Mouse (Mus musculus) intestine, embryonic 16.5 days (tissue): Measurements from ENCODE around the gene Enpp7. TPM values are rescaled to one million over a fixed set of nuclear protein-coding genes. Genes with fewer than 3 reads are reported as not detected.
A peak's percentile ranks its signal among the peaks of the same experiment; 100 is the strongest.

Experiments used
- ATAC-seq: fragments of 200-750 bp; cut with Nextera tagmentation; 2 replicates; pipeline ENCODE4 v1.8.0; 2017; ENCODE audit warnings: moderate TSS enrichment, moderate library complexity
- H3K27ac ChIP-seq: fragments of 300-500 bp; sonication (generic); 2 replicates; pipeline ENCODE4 v1.5.1; 2014; ENCODE audit warnings: mild to moderate bottlenecking, low read length
- H3K27me3 ChIP-seq: fragments of 300-500 bp; sonication (generic); replicated peaks from 2 replicates; pipeline ENCODE4 v1.6.1; 2014; ENCODE audit warnings: low read length, control low read depth, mixed read lengths; ENCODE audit not compliant: control insufficient read depth, insufficient read depth
- H3K36me3 ChIP-seq: fragments of 300-500 bp; sonication (generic); 2 replicates; pipeline ENCODE4 v1.6.1; 2014; ENCODE audit warnings: low read length, control low read depth; ENCODE audit not compliant: control insufficient read depth, insufficient read depth
- H3K4me1 ChIP-seq: fragments of 300-500 bp; sonication (generic); 2 replicates; pipeline ENCODE4 v1.6.1; 2014; ENCODE audit warnings: low read length, control low read depth, mixed read lengths; ENCODE audit not compliant: control insufficient read depth, insufficient read depth
- H3K4me2 ChIP-seq: fragments of 300-500 bp; sonication (generic); 2 replicates; pipeline ENCODE4 v1.6.1; 2014; ENCODE audit warnings: low read depth, low read length, control low read depth
- H3K4me3 ChIP-seq: fragments of 300-500 bp; sonication (generic); 2 replicates; pipeline ENCODE4 v1.5.1; 2014; ENCODE audit warnings: mild to moderate bottlenecking, low read length
- H3K9ac ChIP-seq: fragments of 300-500 bp; sonication (generic); 2 replicates; pipeline ENCODE4 v1.6.1; 2014; ENCODE audit warnings: low read depth, low read length
- H3K9me3 ChIP-seq: fragments of 300-500 bp; sonication (generic); 2 replicates; pipeline ENCODE4 v1.6.1; 2016; ENCODE audit warnings: low read length, control low read depth; ENCODE audit not compliant: control insufficient read depth
- WGBS: fragments of 180-500 bp; shearing (Covaris S2); extraction: QIAGEN DNeasy Blood & Tissue Kit; methylation state at CpG from one replicate; pipeline ENCODE4 v1.1.7; 2014; 5-methylcytosine and 5-hydroxymethylcytosine counted together
- polyA plus RNA-seq: library from polyadenylated mRNA; unstranded; fragments of >200 nt; fragmentation: Nextera tagmentation; extraction: Ambion mirVana; gene quantifications from 2 replicates; pipeline ENCODE4 v1.2.1, GENCODE M21; 2015

Gene Enpp7
- polyA plus RNA-seq, 1 experiment from 2014 or later, result 0.57 TPM

DNA sequence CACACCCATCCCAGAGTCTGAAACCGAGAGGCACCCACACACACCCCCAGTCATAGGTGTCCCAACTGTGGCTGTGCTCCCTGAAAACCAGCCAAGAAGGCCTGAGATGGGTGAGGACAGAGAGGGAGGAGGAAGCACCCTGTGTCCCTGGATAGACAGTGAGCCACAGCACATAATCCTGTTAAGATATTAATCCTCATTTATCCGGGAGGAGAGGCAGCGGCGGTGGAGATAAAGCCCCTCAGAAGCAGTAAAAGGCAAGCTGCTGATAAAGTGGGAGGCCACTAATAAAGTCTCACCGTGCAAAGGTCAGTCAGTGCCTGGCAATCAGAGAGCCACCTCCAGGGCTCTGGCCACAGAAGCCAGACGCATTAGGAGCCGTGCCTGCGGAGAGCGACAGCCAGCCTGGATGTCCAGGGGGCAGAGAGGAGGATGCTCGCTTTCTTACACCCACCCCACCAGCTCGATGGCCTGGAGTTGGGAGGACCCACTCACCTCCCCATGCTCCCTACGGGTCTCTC is 5.3 kb upstream of the Enpp7 start:
- H3K9ac ChIP-seq, result no peak overlapping the region
- H3K4me2 ChIP-seq, result no peak overlapping the region
- no peaks in the 10 kb centered on the region for H3K36me3 ChIP-seq
- H3K4me1 ChIP-seq, result peaks cover 27% of the 10 kb centered on the region
- whole genome bisulfite sequencing, result 42% methylated on average over 12 of the region's 12 CpGs
- H3K27ac ChIP-seq, result peak overlapping the region; percentile 82
- peak; percentile 80 for ATAC-seq
- no peaks in the 10 kb centered on the region for H3K9me3 ChIP-seq
- no peaks in the 10 kb centered on the region for H3K27me3 ChIP-seq
- no peak overlapping the region for H3K4me3 ChIP-seq

DNA sequence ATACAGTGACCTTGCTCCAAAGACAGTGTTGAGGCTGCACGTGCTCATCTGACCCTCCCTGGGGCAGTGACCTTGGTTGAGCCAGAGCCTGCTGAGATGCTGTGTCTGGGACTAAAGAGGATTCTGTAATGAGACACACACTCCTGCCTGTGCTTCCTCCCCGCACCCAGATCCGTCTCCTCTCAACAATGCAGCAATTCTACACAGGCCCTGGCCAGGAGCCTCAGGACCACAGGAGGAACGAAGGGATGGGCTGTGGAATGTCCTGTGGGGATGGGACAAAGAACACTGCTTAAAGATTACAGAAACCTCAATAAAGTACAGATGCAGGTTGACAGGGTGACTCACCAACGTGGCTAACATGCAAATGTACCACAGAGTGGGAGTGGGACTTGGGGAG is 2.4 kb upstream of the Enpp7 start:
- Histone ChIP-seq H3K9ac (no peak overlapping the region), H3K4me1 (peaks cover 25% of the 10 kb centered on the region), H3K9me3 (no peaks in the 10 kb centered on the region), H3K4me3 (no peak overlapping the region), H3K4me2 (no peak overlapping the region), H3K27ac (no peak overlapping the region), H3K36me3 (no peaks in the 10 kb centered on the region), H3K27me3 (no peaks in the 10 kb centered on the region)
- WGBS, result 37% methylated on average over 5 of the region's 5 CpGs
- peak; percentile 18; the same call in 1 of the 2 replicates for ATAC-seq

DNA sequence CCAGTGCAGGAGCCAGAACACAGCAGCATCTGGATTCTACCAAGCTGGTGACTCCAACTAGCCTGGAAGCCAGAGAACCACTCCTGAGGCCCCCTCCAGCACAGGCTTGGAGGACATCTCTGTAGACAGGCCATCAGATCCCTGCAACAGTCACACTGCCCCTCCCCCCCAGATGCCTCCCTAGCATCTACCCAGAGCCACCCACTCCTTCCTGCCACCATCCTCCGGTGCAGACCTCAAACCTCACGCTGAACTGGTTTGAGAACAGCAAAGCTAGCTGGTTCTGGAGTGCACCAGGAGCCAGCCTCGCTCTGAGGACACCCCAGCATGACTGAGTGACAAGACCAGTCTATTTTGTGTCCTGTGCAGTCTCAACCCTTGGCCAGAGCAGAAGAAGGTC is 4.8 kb downstream of the Enpp7 start:
- no peak for ATAC-seq
- Histone ChIP-seq H3K4me3 (no peak overlapping the region), H3K36me3 (no peaks in the 10 kb centered on the region), H3K9ac (no peak overlapping the region), H3K27me3 (no peaks in the 10 kb centered on the region), H3K9me3 (no peaks in the 10 kb centered on the region), H3K27ac (no peak overlapping the region), H3K4me1 (peaks cover 13% of the 10 kb centered on the region), H3K4me2 (no peak overlapping the region)
- 57% methylated on average over 3 of the region's 3 CpGs for WGBS

DNA sequence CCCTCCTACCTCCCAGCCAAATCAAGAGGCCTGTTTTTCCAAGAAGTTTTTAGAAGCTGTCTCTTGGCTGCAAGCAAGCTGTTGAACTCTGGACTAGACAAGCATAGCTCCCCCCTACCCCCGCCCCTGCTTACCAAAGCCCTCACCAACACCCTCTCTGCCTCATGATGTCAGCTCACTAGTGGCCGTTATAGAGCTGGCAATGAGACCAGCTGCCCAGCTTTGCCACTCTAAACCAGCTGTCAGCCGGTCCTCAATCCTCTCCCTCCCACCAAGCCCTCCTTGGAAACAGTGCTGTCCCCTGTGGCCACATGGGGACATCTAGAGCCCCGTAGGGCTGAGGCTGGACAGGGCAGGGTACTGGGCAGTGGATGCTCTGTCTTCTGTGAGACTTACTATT is 7.5 kb downstream of the Enpp7 start:
- Histone ChIP-seq H3K9me3 (no peaks in the 10 kb centered on the region), H3K4me2 (no peak overlapping the region), H3K27ac (no peak overlapping the region), H3K9ac (no peak overlapping the region), H3K27me3 (peaks cover 10% of the 10 kb centered on the region; the same call in 1 of the 2 replicates), H3K36me3 (no peaks in the 10 kb centered on the region), H3K4me1 (peaks cover 16% of the 10 kb centered on the region), H3K4me3 (no peak overlapping the region)
- no peak for ATAC-seq
- WGBS, result 39% methylated on average over 4 of the region's 4 CpGs

DNA sequence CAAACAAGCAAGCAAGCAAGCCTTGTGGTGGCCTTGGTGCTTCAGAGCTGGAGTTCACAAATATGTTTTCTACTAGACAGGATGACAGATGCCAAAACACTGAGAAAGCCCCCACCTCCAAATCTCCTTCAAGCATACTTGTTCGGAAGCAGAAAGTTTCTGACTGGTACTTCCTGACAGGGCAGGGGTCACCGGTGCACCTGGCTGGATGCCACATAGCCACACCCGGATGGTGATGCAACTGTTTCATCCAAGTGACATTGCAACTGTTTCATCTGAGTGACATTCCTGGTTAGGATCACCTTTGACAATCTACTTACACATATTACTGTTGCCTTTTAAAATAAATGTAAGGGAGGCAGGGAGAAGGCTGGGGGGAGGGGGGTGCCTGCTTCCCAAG is 9.2 kb downstream of the Enpp7 start:
- Histone ChIP-seq H3K9ac (no peak overlapping the region), H3K4me1 (peaks cover 16% of the 10 kb centered on the region), H3K4me3 (no peak overlapping the region), H3K27ac (no peak overlapping the region), H3K27me3 (peaks cover 10% of the 10 kb centered on the region; the same call in 1 of the 2 replicates), H3K4me2 (no peak overlapping the region), H3K9me3 (no peaks in the 10 kb centered on the region), H3K36me3 (no peaks in the 10 kb centered on the region)
- WGBS, result 55% methylated on average over 3 of the region's 3 CpGs
- ATAC-seq, result no peak

DNA sequence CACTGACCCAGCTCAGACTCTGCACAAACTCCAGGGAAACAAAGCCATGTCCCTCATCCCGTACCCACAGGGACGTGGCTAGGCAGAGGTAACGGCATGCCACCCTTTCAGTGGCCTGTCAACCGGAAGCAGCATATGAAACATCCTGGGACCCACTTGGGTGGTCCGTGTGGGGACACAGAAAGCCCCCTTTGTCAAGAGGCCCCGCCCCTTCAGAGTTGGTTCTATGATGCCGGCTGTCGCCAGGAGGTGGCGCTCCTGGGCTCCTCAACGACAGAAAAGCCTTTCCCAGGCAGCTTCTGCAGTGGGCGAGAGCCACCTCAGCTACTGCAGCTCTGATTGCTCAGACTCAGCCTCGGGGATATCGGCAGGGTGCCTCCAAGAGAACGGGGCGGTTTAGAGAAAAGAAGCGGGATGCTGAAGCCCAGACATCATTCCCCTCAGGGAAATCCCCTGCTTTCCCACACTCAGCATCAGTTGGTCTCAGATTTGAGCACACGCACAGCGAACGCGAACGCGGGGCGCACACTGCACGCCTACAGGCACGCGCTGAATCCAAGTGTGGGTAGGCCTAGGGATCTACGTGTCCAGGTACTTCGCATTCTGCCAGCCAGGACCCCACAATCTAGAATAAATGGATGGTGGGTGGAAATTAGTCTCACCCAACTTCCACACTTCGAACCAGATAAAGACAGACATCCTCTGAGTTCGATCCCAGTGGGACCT is 10.7 kb downstream of the Enpp7 start:
- ATAC-seq, result peak; percentile 59; the same call in 1 of the 2 replicates
- Histone ChIP-seq H3K4me1 (peaks cover 14% of the 10 kb centered on the region), H3K27ac (no peak overlapping the region), H3K4me2 (peak overlapping the region; percentile 42), H3K27me3 (peaks cover 10% of the 10 kb centered on the region; the same call in 1 of the 2 replicates), H3K4me3 (0 out of 2 replicates have a peak overlapping the region, but pooled peaks have one; percentile 10), H3K9me3 (no peaks in the 10 kb centered on the region), H3K36me3 (no peaks in the 10 kb centered on the region), H3K9ac (no peak overlapping the region)
- 8% methylated on average over 30 of the region's 30 CpGs for whole genome bisulfite sequencing

DNA sequence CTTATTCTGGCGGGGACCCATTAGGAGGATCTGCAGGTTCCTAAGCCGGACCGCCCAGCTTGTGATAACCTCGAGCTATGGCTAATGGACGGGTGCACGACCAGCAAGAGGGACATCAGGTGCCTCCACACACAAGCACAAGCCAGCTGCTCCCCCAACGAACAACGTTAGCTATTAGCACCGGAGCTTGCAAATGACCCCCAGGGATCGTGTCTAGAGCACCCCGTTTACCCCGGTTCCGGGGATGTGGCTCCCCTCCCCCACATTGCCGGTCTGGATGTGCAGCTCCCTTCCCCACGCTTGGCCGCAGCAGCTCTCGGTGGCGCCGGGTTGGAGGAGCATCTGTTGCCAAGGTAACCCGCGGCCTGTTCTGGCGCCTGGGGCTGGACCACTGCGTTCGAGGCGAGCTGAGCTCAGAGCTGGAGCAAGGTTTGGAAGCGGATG is 11.4 kb downstream of the Enpp7 start:
- no peaks in the 10 kb centered on the region for H3K9me3 ChIP-seq
- no peak overlapping the region for H3K9ac ChIP-seq
- H3K27me3 ChIP-seq, result peaks cover 10% of the 10 kb centered on the region; the same call in 1 of the 2 replicates
- no peak overlapping the region for H3K27ac ChIP-seq
- ATAC-seq, result no peak
- no peak overlapping the region for H3K4me3 ChIP-seq
- 7% methylated on average over 26 of the region's 26 CpGs for WGBS
- peaks cover 13% of the 10 kb centered on the region for H3K4me1 ChIP-seq
- no peaks in the 10 kb centered on the region for H3K36me3 ChIP-seq
- 0 out of 2 replicates have a peak overlapping the region, but pooled peaks have one; percentile 42 for H3K4me2 ChIP-seq

DNA sequence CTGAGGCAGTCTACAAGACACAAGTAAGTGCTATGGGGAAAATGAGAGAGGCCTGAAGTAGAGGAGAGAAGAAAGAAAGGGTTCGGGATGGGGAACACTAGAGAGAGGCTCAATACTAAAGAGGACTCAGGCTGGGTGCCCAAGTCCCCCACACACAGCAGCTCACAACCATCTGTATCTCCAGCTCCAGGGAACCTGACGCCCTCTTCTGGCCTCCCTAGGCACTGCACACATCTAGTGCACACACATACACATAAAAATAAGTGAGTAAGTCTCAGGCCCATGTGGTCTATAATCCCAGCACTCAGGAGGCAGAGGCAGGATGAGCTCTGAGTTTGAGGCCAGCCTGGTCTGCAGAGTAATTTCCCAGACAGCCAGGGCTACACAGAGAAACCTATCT is 12.9 kb downstream of the Enpp7 start:
- no peaks in the 10 kb centered on the region for H3K9me3 ChIP-seq
- peaks cover 10% of the 10 kb centered on the region; the same call in 1 of the 2 replicates for H3K27me3 ChIP-seq
- H3K9ac ChIP-seq, result no peak overlapping the region
- H3K4me1 ChIP-seq, result peaks cover 3% of the 10 kb centered on the region; the same call in 1 of the 2 replicates
- H3K36me3 ChIP-seq, result no peaks in the 10 kb centered on the region
- WGBS, result 73% methylated on average over 2 of the region's 2 CpGs
- no peak for ATAC-seq
- no peak overlapping the region for H3K4me2 ChIP-seq
- no peak overlapping the region for H3K27ac ChIP-seq
- H3K4me3 ChIP-seq, result no peak overlapping the region

DNA sequence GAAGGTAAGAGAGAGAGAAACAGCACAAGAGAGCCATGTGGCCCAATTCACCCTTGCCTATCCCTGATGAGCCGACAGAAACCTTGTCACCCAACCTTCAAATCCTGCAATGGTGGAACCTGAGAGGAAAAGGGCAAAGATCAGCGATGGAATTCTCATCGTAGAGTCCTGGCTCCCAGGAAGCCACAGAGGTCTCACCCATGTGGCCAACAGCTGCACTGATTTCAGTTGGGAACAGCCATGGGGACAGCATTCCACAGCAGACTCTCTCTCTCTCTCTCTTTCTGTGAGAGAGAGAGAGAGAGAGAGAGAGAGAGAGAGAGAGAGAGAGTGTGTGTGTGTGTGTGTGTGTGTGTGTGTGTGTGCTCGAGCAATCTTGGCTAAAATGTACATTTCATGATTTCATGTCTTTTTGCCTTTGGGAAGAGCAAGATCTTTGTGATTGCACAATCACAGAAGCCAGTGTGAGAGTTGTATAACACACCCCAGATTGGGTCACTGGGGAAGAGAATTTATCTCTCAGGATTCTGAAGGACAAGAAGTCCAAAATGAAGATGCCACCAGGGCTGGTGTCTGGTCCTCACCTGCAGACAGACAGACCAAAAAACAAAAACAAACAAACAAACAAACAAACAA is 13.6 kb downstream of the Enpp7 start:
- no peak for ATAC-seq
- Histone ChIP-seq H3K9me3 (no peaks in the 10 kb centered on the region), H3K9ac (no peak overlapping the region), H3K4me3 (no peak overlapping the region), H3K27ac (no peak overlapping the region), H3K27me3 (peaks cover 10% of the 10 kb centered on the region; the same call in 1 of the 2 replicates), H3K36me3 (no peaks in the 10 kb centered on the region), H3K4me2 (no peak overlapping the region), H3K4me1 (peaks cover 3% of the 10 kb centered on the region; the same call in 1 of the 2 replicates)
- WGBS, result 58% methylated on average over 4 of the region's 4 CpGs
